Mouse (Mus musculus) neural tube, embryonic 13.5 days (tissue): ENCODE measurements around the gene Hgd. TPM values are rescaled to one million over a fixed set of nuclear protein-coding genes. Genes with fewer than 3 reads are reported as not detected.

Source experiments
- ATAC-seq: fragments of 200-750 bp; cut with Nextera tagmentation; 2 replicates; pipeline ENCODE4 v1.8.0; 2017; ENCODE audit warnings: low read depth, mild to moderate bottlenecking, moderate TSS enrichment, moderate library complexity
- H3K27ac ChIP-seq: fragments of 300-500 bp; sonication (generic); replicated peaks from 2 replicates; pipeline ENCODE4 v1.5.1; 2015; ENCODE audit warnings: moderate library complexity, mild to moderate bottlenecking, inconsistent platforms
- H3K27me3 ChIP-seq: fragments of 300-500 bp; sonication (generic); 2 replicates; pipeline ENCODE4 v1.6.1; 2015; ENCODE audit warnings: mild to moderate bottlenecking, inconsistent platforms
- H3K36me3 ChIP-seq: fragments of 300-500 bp; sonication (generic); 2 replicates; pipeline ENCODE4 v1.6.1; 2015; ENCODE audit warnings: mild to moderate bottlenecking, inconsistent platforms
- H3K4me1 ChIP-seq: fragments of 300-500 bp; sonication (generic); replicated peaks from 2 replicates; pipeline ENCODE4 v1.6.1; 2015; ENCODE audit warnings: inconsistent platforms
- H3K4me2 ChIP-seq: fragments of 300-500 bp; sonication (generic); 2 replicates; pipeline ENCODE4 v1.6.1; 2015; ENCODE audit warnings: inconsistent platforms, mild to moderate bottlenecking, moderate library complexity
- H3K4me3 ChIP-seq: fragments of 300-500 bp; sonication (generic); 2 replicates; pipeline ENCODE4 v1.5.1; 2015; ENCODE audit warnings: mild to moderate bottlenecking, inconsistent platforms
- H3K9ac ChIP-seq: fragments of 300-500 bp; sonication (generic); 2 replicates; pipeline ENCODE4 v1.6.1; 2015; ENCODE audit warnings: moderate library complexity, mild to moderate bottlenecking, inconsistent platforms
- H3K9me3 ChIP-seq: fragments of 300-500 bp; sonication (generic); 2 replicates; pipeline ENCODE4 v1.6.1; 2016; ENCODE audit warnings: inconsistent platforms
- WGBS: fragments of 180-500 bp; shearing (Covaris S2); methylation state at CpG from one replicate; pipeline ENCODE4 v1.1.7; 2015; 5-methylcytosine and 5-hydroxymethylcytosine counted together
- polyA plus RNA-seq: library from polyadenylated mRNA; unstranded; fragments of >200 nt; fragmentation: Nextera tagmentation; extraction: Ambion mirVana; gene quantifications from 2 replicates; pipeline ENCODE4 v1.2.1, GENCODE M21; 2015

The Hgd gene
- polyA plus RNA-seq, 1 experiment from 2014 or later: 0.27 TPM

GRCm38 (mm10) chr16:37583801-37584200 is 3.8 kb downstream of the Hgd start:
- no peak for ATAC-seq
- Histone ChIP-seq H3K9me3 (no peaks in the 10 kb centered on the region), H3K4me2 (peak overlapping the region; percentile 52), H3K4me3 (peak overlapping the region; percentile 25), H3K9ac (peak overlapping the region; percentile 71; the same call in 1 of the 2 replicates), H3K36me3 (no peaks in the 10 kb centered on the region), H3K27me3 (no peaks in the 10 kb centered on the region), H3K27ac (peak overlapping the region; percentile 96), H3K4me1 (peaks cover 29% of the 10 kb centered on the region)
- WGBS: 27% methylated on average over 6 of the region's 6 CpGs

GRCm38 (mm10) chr16:37584218-37585035 is 4.5 kb downstream of the Hgd start:
- Histone ChIP-seq H3K9me3 (no peaks in the 10 kb centered on the region), H3K9ac (peak overlapping the region; percentile 71), H3K27me3 (no peaks in the 10 kb centered on the region), H3K27ac (peak overlapping the region; percentile 96), H3K4me3 (peak overlapping the region; percentile 25), H3K4me2 (peak overlapping the region; percentile 52), H3K4me1 (peaks cover 29% of the 10 kb centered on the region), H3K36me3 (no peaks in the 10 kb centered on the region)
- 1% methylated on average over 25 of the region's 25 CpGs for WGBS
- ATAC-seq: peak; percentile 90

GRCm38 (mm10) chr16:37585129-37585563 is 5.2 kb downstream of the Hgd start:
- WGBS: 41% methylated on average over 8 of the region's 8 CpGs
- Histone ChIP-seq H3K4me3 (no peak overlapping the region), H3K9ac (no peak overlapping the region), H3K9me3 (no peaks in the 10 kb centered on the region), H3K4me2 (peak overlapping the region; percentile 52), H3K27me3 (no peaks in the 10 kb centered on the region), H3K4me1 (peaks cover 30% of the 10 kb centered on the region), H3K36me3 (no peaks in the 10 kb centered on the region), H3K27ac (peak overlapping the region; percentile 96)
- peak; percentile 25 for ATAC-seq

GRCm38 (mm10) chr16:37590921-37591320 is 11.0 kb downstream of the Hgd start:
- 80% methylated on average over 3 of the region's 3 CpGs for WGBS

GRCm38 (mm10) chr16:37591551-37591950 is 11.6 kb downstream of the Hgd start:
- Histone ChIP-seq H3K4me1 (peaks cover 6% of the 10 kb centered on the region; the same call in 1 of the 2 replicates), H3K4me3 (no peak overlapping the region), H3K9me3 (no peaks in the 10 kb centered on the region), H3K27me3 (no peaks in the 10 kb centered on the region), H3K9ac (no peak overlapping the region), H3K27ac (no peak overlapping the region), H3K36me3 (no peaks in the 10 kb centered on the region), H3K4me2 (no peak overlapping the region)
- WGBS: 94% methylated on average over 8 of the region's 8 CpGs
- no peak for ATAC-seq

More at GRCm38 (mm10) chr16:37590921-37591320, 11.0 kb downstream of the Hgd start:
- Histone ChIP-seq H3K4me3 (no peak overlapping the region), H3K36me3 (no peaks in the 10 kb centered on the region), H3K4me2 (no peak overlapping the region), H3K4me1 (peaks cover 6% of the 10 kb centered on the region; the same call in 1 of the 2 replicates), H3K9ac (no peak overlapping the region), H3K27me3 (no peaks in the 10 kb centered on the region), H3K27ac (no peak overlapping the region), H3K9me3 (no peaks in the 10 kb centered on the region)
- ATAC-seq: peak; percentile 54

GRCm38 (mm10) chr16:37597412-37597811 is 17.5 kb downstream of the Hgd start:
- Histone ChIP-seq H3K4me2 (no peak overlapping the region), H3K9ac (no peak overlapping the region), H3K9me3 (no peaks in the 10 kb centered on the region), H3K4me1 (no peaks in the 10 kb centered on the region), H3K36me3 (no peaks in the 10 kb centered on the region), H3K27me3 (no peaks in the 10 kb centered on the region), H3K4me3 (no peak overlapping the region), H3K27ac (no peak overlapping the region)
- WGBS: 78% methylated on average over 5 of the region's 5 CpGs
- ATAC-seq: no peak

GRCm38 (mm10) chr16:37598463-37598862 is 18.5 kb downstream of the Hgd start:
- ATAC-seq: no peak
- H3K4me2 ChIP-seq: no peak overlapping the region
- H3K9ac ChIP-seq: no peak overlapping the region
- H3K4me1 ChIP-seq: no peaks in the 10 kb centered on the region
- H3K27ac ChIP-seq: no peak overlapping the region
- no peak overlapping the region for H3K4me3 ChIP-seq
- H3K27me3 ChIP-seq: no peaks in the 10 kb centered on the region
- H3K9me3 ChIP-seq: no peaks in the 10 kb centered on the region
- WGBS: 91% methylated on average over 7 of the region's 7 CpGs
- no peaks in the 10 kb centered on the region for H3K36me3 ChIP-seq

GRCm38 (mm10) chr16:37599326-37599725 is 19.4 kb downstream of the Hgd start:
- 78% methylated on average over 3 of the region's 3 CpGs for WGBS
- H3K36me3 ChIP-seq: no peaks in the 10 kb centered on the region
- H3K4me2 ChIP-seq: no peak overlapping the region
- no peak overlapping the region for H3K27ac ChIP-seq
- no peaks in the 10 kb centered on the region for H3K9me3 ChIP-seq
- H3K4me1 ChIP-seq: no peaks in the 10 kb centered on the region
- H3K9ac ChIP-seq: no peak overlapping the region
- no peak for ATAC-seq
- no peak overlapping the region for H3K4me3 ChIP-seq
- no peaks in the 10 kb centered on the region for H3K27me3 ChIP-seq

GRCm38 (mm10) chr16:37603431-37603830 is 23.5 kb downstream of the Hgd start:
- Histone ChIP-seq H3K36me3 (no peaks in the 10 kb centered on the region), H3K4me2 (no peak overlapping the region), H3K9ac (no peak overlapping the region), H3K4me1 (no peaks in the 10 kb centered on the region), H3K9me3 (no peaks in the 10 kb centered on the region), H3K4me3 (no peak overlapping the region), H3K27me3 (no peaks in the 10 kb centered on the region), H3K27ac (no peak overlapping the region)
- 95% methylated on average over 1 of the region's 1 CpGs for WGBS
- no peak for ATAC-seq

- no peaks in the 10 kb centered on the region for H3K9me3 ChIP-seq
- ATAC-seq: no peak
- H3K4me2 ChIP-seq: no peak overlapping the region
- no peak overlapping the region for H3K4me3 ChIP-seq
- H3K9ac ChIP-seq: no peak overlapping the region
- WGBS: 82% methylated on average over 6 of the region's 6 CpGs
- H3K27ac ChIP-seq: no peak overlapping the region
- H3K4me1 ChIP-seq: peaks cover 5% of the 10 kb centered on the region; the same call in 1 of the 2 replicates
- no peaks in the 10 kb centered on the region for H3K36me3 ChIP-seq
- H3K27me3 ChIP-seq: no peaks in the 10 kb centered on the region
These were observed 24.3 kb downstream of the Hgd start for GRCm38 (mm10) chr16:37604243-37604642.

- Histone ChIP-seq H3K27ac (0 out of 2 replicates have a peak overlapping the region, but pooled peaks have one; percentile 18), H3K27me3 (no peaks in the 10 kb centered on the region), H3K9me3 (no peaks in the 10 kb centered on the region), H3K4me3 (no peak overlapping the region), H3K9ac (no peak overlapping the region), H3K4me1 (peaks cover 11% of the 10 kb centered on the region; the same call in 1 of the 2 replicates), H3K4me2 (no peak overlapping the region), H3K36me3 (no peaks in the 10 kb centered on the region)
- WGBS: 74% methylated on average over 8 of the region's 8 CpGs
- ATAC-seq: no peak
These were observed 30.4 kb downstream of the Hgd start for GRCm38 (mm10) chr16:37610333-37610732.

- Histone ChIP-seq H3K4me3 (no peak overlapping the region), H3K9me3 (no peaks in the 10 kb centered on the region), H3K27me3 (no peaks in the 10 kb centered on the region), H3K27ac (no peak overlapping the region), H3K4me2 (no peak overlapping the region), H3K4me1 (peaks cover 13% of the 10 kb centered on the region; the same call in 1 of the 2 replicates), H3K36me3 (no peaks in the 10 kb centered on the region), H3K9ac (no peak overlapping the region)
- WGBS: 75% methylated on average over 7 of the region's 7 CpGs
- ATAC-seq: no peak
These were observed 31.1 kb downstream of the Hgd start for GRCm38 (mm10) chr16:37611072-37611471.
